Mouse (Mus musculus) megakaryocyte, embryonic 14.5 days (primary cell): ENCODE results near the gene Mical1. TPM values are rescaled to one million over a fixed set of nuclear protein-coding genes. Genes with fewer than 3 reads are reported as not detected.
"Not testable (repeated sequence)": the region's sequence is repeated elsewhere in the genome, so short reads cannot be mapped to it uniquely, and the experiment has no call there.

Source experiments
- H3K27me3 ChIP-seq: replicated peaks from 2 replicates; pipeline ENCODE3; 2012; ENCODE audit warnings: inconsistent platforms
- H3K36me3 ChIP-seq: replicated peaks from 2 replicates; pipeline ENCODE3; 2012; ENCODE audit warnings: low read length, inconsistent platforms, mixed read lengths
- H3K4me1 ChIP-seq: 2 replicates; pipeline ENCODE4 v1.6.1; 2012; ENCODE audit warnings: inconsistent platforms
- H3K4me3 ChIP-seq: replicated peaks from 2 replicates; pipeline ENCODE3; 2012; ENCODE audit warnings: moderate library complexity, mild to moderate bottlenecking, inconsistent platforms
- H3K9me3 ChIP-seq: 2 replicates; pipeline ENCODE4 v1.6.1; 2012; ENCODE audit warnings: inconsistent platforms
- FLI1 ChIP-seq: IDR thresholded peaks from 2 replicates; pipeline ENCODE4 v1.6.1; 2012; ENCODE audit warnings: low read length, inconsistent platforms, mixed read lengths
- GATA1 ChIP-seq: IDR thresholded peaks from 3 replicates; pipeline ENCODE4 v1.6.1; 2012; ENCODE audit warnings: mixed read lengths, low read length, inconsistent platforms, borderline replicate concordance
- polyA plus RNA-seq: library from polyadenylated mRNA; stranded (reverse); fragments of >175 nt; gene quantifications from 2 replicates; pipeline ENCODE4 v1.2.3, GENCODE M21; 2012; ENCODE audit warnings: low replicate concordance; ENCODE audit not compliant: insufficient read depth

Gene Mical1
- polyA plus RNA-seq, 1 experiment, result 17.3 TPM

GRCm38 (mm10) chr10:41489708-41490517, 13.8 kb downstream of the Mical1 start, which contains the start of the genes Smpd2 and Ppil6:
Smpd2 (minus strand) TSS chr10:41490369.
Ppil6 (plus strand) TSS chr10:41490439.
- peaks cover 38% of the 10 kb centered on the region for H3K4me1 ChIP-seq
- peak within 1 kb of the TSS; percentile 95 for H3K4me3 ChIP-seq
- H3K36me3 ChIP-seq, result peaks cover 34% of the 10 kb centered on the region
- no peaks in the 10 kb centered on the region for H3K9me3 ChIP-seq
- H3K27me3 ChIP-seq, result peaks cover 50% of the 10 kb centered on the region
- TF ChIP-seq GATA1 (no peak), FLI1 (no peak)

DNA sequence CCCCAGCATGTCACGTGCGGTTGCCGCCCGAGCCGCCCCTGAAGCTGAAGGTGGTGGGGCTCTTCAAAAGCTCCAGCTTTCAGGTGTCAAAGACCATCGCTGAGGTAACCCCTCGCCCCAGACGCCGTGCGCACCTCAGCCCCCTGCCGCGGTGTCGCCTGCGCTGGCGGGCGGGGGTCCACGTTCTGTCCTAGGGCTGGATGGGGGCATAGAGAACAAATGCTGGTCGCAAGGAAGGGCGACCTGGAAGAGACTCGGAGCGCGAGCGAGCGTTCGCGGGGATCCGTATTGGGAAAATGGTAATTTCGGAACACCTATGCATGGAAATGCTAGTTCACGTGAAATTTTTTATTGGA, 14.4 kb downstream of the Mical1 start:
- no peaks in the 10 kb centered on the region for H3K9me3 ChIP-seq
- peaks cover 28% of the 10 kb centered on the region for H3K36me3 ChIP-seq
- H3K4me3 ChIP-seq, result peak overlapping the region; percentile 95
- peaks cover 49% of the 10 kb centered on the region for H3K27me3 ChIP-seq
- TF ChIP-seq FLI1, result no peak
- no peak for TF ChIP-seq GATA1
- H3K4me1 ChIP-seq, result peaks cover 38% of the 10 kb centered on the region

GRCm38 (mm10) chr10:41491111-41491510, 15.0 kb downstream of the Mical1 start:
- Histone ChIP-seq H3K27me3 (peaks cover 50% of the 10 kb centered on the region), H3K4me1 (peaks cover 35% of the 10 kb centered on the region), H3K4me3 (peak overlapping the region; percentile 73), H3K9me3 (no peaks in the 10 kb centered on the region), H3K36me3 (peaks cover 22% of the 10 kb centered on the region)
- no peak for TF ChIP-seq GATA1

- Histone ChIP-seq H3K4me1 (no peaks in the 10 kb centered on the region), H3K9me3 (peaks cover 7% of the 10 kb centered on the region), H3K27me3 (peaks cover 24% of the 10 kb centered on the region), H3K36me3 (no peaks in the 10 kb centered on the region), H3K4me3 (no peak overlapping the region)
- TF ChIP-seq GATA1 (no peak), FLI1 (no peak)
Measured at GRCm38 (mm10) chr10:41500941-41501340, 24.8 kb downstream of the Mical1 start.

- Histone ChIP-seq H3K4me1 (no peaks in the 10 kb centered on the region; the same call in 1 of the 2 replicates), H3K4me3 (no peak overlapping the region), H3K27me3 (peaks cover 13% of the 10 kb centered on the region), H3K9me3 (peaks cover 3% of the 10 kb centered on the region; the same call in 1 of the 2 replicates), H3K36me3 (no peaks in the 10 kb centered on the region)
- no peak for TF ChIP-seq FLI1
- TF ChIP-seq GATA1, result no peak
Measured at GRCm38 (mm10) chr10:41504996-41505395, 28.9 kb downstream of the Mical1 start.

GRCm38 (mm10) chr10:41505446-41505845, 29.3 kb downstream of the Mical1 start:
- not testable (repeated sequence) for H3K9me3 ChIP-seq

GRCm38 (mm10) chr10:41509160-41509559, 33.0 kb downstream of the Mical1 start:
- Histone ChIP-seq H3K9me3 (peaks cover 3% of the 10 kb centered on the region; the same call in 1 of the 2 replicates), H3K4me3 (no peak overlapping the region), H3K36me3 (no peaks in the 10 kb centered on the region), H3K27me3 (peaks cover 30% of the 10 kb centered on the region), H3K4me1 (peaks cover 6% of the 10 kb centered on the region; the same call in 1 of the 2 replicates)
- TF ChIP-seq FLI1 (no peak), GATA1 (no peak)

More at GRCm38 (mm10) chr10:41505446-41505845, 29.3 kb downstream of the Mical1 start:
- H3K4me3 ChIP-seq, H3K4me1 ChIP-seq, H3K36me3 ChIP-seq: not testable (repeated sequence)
- peaks cover 18% of the 10 kb centered on the region for H3K27me3 ChIP-seq

- no peak for TF ChIP-seq FLI1
- TF ChIP-seq GATA1, result no peak
- H3K4me1 ChIP-seq, result peaks cover 13% of the 10 kb centered on the region; the same call in 1 of the 2 replicates
- H3K27me3 ChIP-seq, result peaks cover 22% of the 10 kb centered on the region
- no peaks in the 10 kb centered on the region for H3K36me3 ChIP-seq
- no peaks in the 10 kb centered on the region for H3K9me3 ChIP-seq
- no peak overlapping the region for H3K4me3 ChIP-seq
Measured at GRCm38 (mm10) chr10:41514301-41514700, 38.2 kb downstream of the Mical1 start.

- Histone ChIP-seq H3K36me3 (no peaks in the 10 kb centered on the region), H3K27me3 (peaks cover 22% of the 10 kb centered on the region), H3K9me3 (no peaks in the 10 kb centered on the region), H3K4me1 (peaks cover 13% of the 10 kb centered on the region; the same call in 1 of the 2 replicates), H3K4me3 (no peak overlapping the region)
- no peak for TF ChIP-seq GATA1
- no peak for TF ChIP-seq FLI1
Measured at GRCm38 (mm10) chr10:41514921-41515320, 38.8 kb downstream of the Mical1 start.

DNA sequence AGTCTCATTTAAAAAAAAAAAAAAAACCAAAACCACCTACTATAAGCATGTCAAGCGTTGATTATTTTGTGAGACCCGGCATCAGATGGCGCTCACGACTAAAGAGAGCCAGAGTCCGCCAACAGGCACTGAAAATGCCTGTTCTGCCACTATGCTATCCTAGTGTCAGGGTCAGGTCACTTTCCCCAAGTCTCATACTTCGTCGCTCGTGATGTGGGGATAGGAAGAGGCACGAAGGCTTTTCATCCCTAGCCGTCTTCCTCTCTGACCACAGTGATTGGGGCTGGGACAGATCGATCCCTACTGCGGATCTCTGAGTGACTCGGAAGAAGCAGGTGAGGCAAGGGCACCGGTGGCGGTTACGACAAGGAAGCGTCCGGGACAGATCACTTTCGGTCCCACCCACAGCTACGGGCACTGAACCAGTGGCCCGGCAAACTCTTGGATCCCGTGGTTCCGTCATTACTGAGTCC, 42.4 kb downstream of the Mical1 start:
- TF ChIP-seq GATA1 (no peak), FLI1 (no peak)
- Histone ChIP-seq H3K4me1 (peaks cover 30% of the 10 kb centered on the region), H3K9me3 (no peaks in the 10 kb centered on the region), H3K36me3 (peaks cover 4% of the 10 kb centered on the region), H3K4me3 (peak overlapping the region; percentile 99), H3K27me3 (peaks cover 6% of the 10 kb centered on the region)
